Mouse (Mus musculus): ENCODE measurements around the gene Ambra1.

The Ambra1 gene

GRCm38 (mm10) chr2:91735221-91735620, 5.3 kb downstream of the Ambra1 start:
- no peak for DNase-seq (ENCODE audit: low spot score)

- DNase-seq (ENCODE audit: low spot score) = no peak
Observed at GRCm38 (mm10) chr2:91739586-91739985, 9.7 kb downstream of the Ambra1 start.

- no peak for DNase-seq (ENCODE audit: low spot score)
Observed at GRCm38 (mm10) chr2:91744686-91745085, 14.8 kb downstream of the Ambra1 start.

- no peak for DNase-seq (ENCODE audit: low spot score)
Observed at GRCm38 (mm10) chr2:91749811-91750261, 19.9 kb downstream of the Ambra1 start.

GRCm38 (mm10) chr2:91771921-91772705, 42.2 kb downstream of the Ambra1 start:
- no peak for DNase-seq (ENCODE audit: low spot score)

GRCm38 (mm10) chr2:91773309-91773708, 43.4 kb downstream of the Ambra1 start:
- DNase-seq (ENCODE audit: low spot score) = no peak

GRCm38 (mm10) chr2:91779166-91779565, 49.2 kb downstream of the Ambra1 start:
- peak; percentile 76 for DNase-seq (ENCODE audit: low spot score)

GRCm38 (mm10) chr2:91791621-91792020, 61.7 kb downstream of the Ambra1 start:
- DNase-seq (ENCODE audit: low spot score) = no peak

- DNase-seq (ENCODE audit: low spot score) = no peak
Observed at GRCm38 (mm10) chr2:91792346-91792745, 62.4 kb downstream of the Ambra1 start.

- peak; percentile 79 for DNase-seq (ENCODE audit: low spot score)
Observed at GRCm38 (mm10) chr2:91794466-91794865, 64.5 kb downstream of the Ambra1 start.

GRCm38 (mm10) chr2:91795091-91795490, 65.2 kb downstream of the Ambra1 start:
- DNase-seq (ENCODE audit: low spot score) = peak; percentile 57

- no peak for DNase-seq (ENCODE audit: low spot score)
Observed at GRCm38 (mm10) chr2:91811433-91811832, 81.5 kb downstream of the Ambra1 start.

GRCm38 (mm10) chr2:91816741-91817140, 86.8 kb downstream of the Ambra1 start:
- no peak for DNase-seq (ENCODE audit: low spot score)

- no peak for DNase-seq (ENCODE audit: low spot score)
Observed at GRCm38 (mm10) chr2:91832227-91832626, 102.3 kb downstream of the Ambra1 start.

- DNase-seq (ENCODE audit: low spot score) = no peak
Observed at GRCm38 (mm10) chr2:91834272-91834671, 104.3 kb downstream of the Ambra1 start.

- peak; percentile 18 for DNase-seq (ENCODE audit: low spot score)
Observed at GRCm38 (mm10) chr2:91835031-91835430, 105.1 kb downstream of the Ambra1 start.

GRCm38 (mm10) chr2:91835631-91836030, 105.7 kb downstream of the Ambra1 start:
- DNase-seq (ENCODE audit: low spot score) = no peak

- DNase-seq (ENCODE audit: low spot score) = no peak
Observed at GRCm38 (mm10) chr2:91844085-91844484, 114.2 kb downstream of the Ambra1 start.

- no peak for DNase-seq (ENCODE audit: low spot score)
Observed at GRCm38 (mm10) chr2:91852446-91853191, 122.7 kb downstream of the Ambra1 start.

GRCm38 (mm10) chr2:91854575-91854974, 124.6 kb downstream of the Ambra1 start:
- DNase-seq (ENCODE audit: low spot score) = no peak

GRCm38 (mm10) chr2:91856958-91857357, 127.0 kb downstream of the Ambra1 start:
- no peak for DNase-seq (ENCODE audit: low spot score)

GRCm38 (mm10) chr2:91859423-91859822, 129.5 kb downstream of the Ambra1 start:
- no peak for DNase-seq (ENCODE audit: low spot score)

- peak; percentile 91 for DNase-seq (ENCODE audit: low spot score)
Observed at GRCm38 (mm10) chr2:91870754-91871153, 140.8 kb downstream of the Ambra1 start.

Measured in MN1 (cell line).